Mouse (Mus musculus) frontal cortex, postnatal 14 days (tissue): ENCODE results near the gene Zfp747.
"Not testable (repeated sequence)": the region's sequence is repeated elsewhere in the genome, so short reads cannot be mapped to it uniquely, and the experiment has no call there.

ENCODE experiments used
- DNase-seq, 2 experiments: peaks; one replicate each; pipeline ENCODE4 v3.0.0; 2022; ENCODE audit warnings: low spot score in 2 of 2

Zfp747 gene

DNA sequence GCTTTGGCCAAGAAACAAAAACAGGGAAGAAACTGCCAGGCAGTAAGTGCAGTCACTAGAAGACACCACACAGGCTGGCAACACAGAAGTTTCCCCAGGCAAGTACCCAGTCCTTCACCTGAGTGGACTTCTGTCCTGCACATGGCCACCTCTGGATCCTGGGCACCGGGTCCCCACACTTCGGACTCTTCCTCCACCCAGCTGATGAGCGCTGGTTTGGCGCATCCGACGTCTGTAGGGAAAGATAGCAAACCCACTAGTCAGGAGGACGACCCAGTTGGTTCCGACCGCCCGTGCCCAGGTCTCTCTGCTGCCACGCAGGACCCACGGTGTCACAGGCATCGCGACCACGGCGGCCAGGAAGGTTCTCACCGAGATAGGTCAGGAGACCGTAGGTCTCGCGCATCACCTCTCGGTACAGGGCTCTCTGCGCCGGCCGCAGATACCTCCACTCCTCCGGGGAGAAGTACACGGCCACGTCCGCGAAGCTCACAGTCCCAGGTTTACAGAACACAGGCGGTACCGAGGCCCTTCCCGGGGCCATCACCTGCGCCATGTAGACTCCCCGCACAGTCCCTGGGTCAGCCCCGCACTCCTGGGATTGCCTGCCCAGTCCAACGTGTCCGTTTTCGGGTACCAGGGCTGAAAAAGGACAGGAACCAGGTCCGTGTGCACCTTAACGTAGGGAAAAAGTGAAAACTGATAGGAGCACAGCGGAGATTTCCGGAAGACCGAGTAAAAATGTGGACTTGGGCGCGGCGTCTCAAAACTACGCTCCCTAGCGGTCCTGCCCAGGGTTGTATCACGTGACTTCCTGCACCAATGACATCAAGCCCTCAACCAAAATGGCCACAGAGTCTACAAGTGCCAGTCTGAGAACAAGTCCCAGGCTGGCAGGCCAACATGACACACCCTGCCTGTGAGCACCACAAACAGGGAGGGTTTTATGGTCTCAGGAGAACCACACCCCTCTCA is at the start of gene Zfp747:
Gene Zfp747 (minus strand): TSS at position 780 of the 975 bp plus-strand sequence.
- peak; percentile 78 to 85 for DNase-seq

DNA sequence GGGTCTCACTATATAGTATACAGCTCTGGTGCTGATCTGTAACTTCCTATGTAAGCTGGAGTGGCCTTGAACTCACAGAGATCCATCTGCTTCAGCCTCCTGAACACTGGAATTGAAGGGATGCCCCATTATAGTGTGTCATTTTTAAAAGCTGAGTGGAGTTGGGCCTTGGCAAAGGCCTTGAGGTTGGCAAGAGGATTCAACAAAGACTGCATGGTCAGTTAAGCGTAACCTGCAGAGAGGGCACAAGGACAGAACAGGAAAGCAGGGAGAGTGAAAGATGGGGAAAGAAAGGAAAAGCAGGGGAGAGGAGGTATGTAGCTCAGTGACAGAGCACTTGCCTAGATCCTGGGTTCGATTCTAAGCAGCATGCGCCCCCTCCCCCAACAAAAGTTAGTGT is 49.4 kb upstream of the Zfp747 start:
- no peak for DNase-seq

DNA sequence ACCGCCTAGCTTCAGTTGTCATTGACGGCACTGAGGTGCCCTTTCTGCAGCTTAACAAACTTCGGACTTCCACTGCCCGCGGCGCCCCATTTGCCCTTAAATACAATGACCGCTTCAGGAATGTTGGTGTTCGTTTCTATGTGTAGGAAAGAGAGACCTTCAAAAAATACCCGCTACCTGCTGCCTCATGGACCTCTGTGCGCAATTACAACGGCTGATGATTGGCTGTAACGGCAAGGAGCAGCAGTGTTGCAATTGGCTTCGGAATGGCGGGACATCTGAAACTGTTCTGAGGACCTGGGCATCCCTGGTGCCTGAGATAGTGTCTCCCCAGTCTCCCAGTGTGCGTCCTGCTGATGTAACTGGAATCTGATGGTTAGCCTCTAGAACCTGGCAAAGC is 46.4 kb upstream of the Zfp747 start:
- peak in 1 of 2 experiments; percentile 28 for DNase-seq

DNA sequence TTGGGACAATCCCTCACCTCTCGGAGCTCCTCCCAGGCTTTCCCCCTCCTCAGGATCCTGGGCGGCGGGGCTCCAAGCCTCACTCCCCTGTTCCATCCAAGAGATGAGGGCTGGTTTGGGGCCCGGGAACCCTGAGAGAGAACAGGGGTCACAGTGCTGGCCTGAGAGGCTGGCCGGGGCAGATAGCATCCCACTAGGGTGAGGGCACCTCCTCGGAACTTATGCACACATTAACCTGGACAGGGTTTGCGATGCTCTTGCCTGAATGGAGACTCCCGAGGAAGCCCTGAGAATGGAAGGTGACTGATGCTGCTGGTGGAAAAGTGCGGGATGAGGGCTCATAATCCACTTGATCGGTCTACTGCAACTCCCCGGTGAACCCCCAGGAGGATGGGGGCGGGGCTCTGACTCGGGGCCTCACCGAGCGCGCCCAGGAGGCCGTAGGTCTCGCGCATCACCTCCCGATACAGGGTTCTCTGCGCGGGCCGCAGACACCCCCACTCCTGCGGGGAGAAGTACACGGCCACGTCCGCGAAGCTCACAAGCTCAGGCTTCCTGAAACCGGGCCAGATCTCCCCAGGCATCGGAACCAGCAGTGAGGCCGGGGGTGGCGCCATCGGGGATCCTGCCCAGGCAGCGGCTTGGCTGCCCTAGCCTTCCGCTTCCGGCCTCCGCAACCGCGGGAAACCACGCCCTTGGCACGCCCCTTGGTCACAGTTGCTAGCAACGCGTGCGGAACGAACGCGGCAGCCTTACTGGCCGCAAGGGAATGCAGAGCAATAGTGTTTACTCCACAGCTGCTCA is 45.7 kb upstream of the Zfp747 start, which contains the start of gene Zfp688:
Gene Zfp688 (minus strand): TSS at position 681 of the 804 bp plus-strand sequence.
- DNase-seq = peak; percentile 77 to 86

DNA sequence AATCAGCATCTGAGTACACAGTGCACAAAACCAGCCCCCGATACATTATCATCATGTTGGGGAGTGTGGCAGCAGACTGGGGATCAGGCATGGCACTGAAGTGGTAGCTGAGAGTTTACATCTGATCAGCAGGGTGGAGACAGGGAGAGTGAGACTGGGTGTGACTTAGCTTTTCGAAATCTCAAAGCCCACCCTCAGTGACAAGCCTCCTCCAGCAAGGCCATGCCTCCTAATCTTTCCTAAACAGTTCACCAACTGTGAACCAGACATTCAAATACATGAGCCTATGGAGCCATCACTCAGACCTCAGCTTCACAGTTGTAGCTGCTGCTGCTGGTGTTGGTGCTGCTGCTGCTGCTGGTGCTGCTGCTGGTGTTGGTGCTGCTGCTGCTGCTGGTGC is 35.6 kb upstream of the Zfp747 start:
- DNase-seq = no peak

DNA sequence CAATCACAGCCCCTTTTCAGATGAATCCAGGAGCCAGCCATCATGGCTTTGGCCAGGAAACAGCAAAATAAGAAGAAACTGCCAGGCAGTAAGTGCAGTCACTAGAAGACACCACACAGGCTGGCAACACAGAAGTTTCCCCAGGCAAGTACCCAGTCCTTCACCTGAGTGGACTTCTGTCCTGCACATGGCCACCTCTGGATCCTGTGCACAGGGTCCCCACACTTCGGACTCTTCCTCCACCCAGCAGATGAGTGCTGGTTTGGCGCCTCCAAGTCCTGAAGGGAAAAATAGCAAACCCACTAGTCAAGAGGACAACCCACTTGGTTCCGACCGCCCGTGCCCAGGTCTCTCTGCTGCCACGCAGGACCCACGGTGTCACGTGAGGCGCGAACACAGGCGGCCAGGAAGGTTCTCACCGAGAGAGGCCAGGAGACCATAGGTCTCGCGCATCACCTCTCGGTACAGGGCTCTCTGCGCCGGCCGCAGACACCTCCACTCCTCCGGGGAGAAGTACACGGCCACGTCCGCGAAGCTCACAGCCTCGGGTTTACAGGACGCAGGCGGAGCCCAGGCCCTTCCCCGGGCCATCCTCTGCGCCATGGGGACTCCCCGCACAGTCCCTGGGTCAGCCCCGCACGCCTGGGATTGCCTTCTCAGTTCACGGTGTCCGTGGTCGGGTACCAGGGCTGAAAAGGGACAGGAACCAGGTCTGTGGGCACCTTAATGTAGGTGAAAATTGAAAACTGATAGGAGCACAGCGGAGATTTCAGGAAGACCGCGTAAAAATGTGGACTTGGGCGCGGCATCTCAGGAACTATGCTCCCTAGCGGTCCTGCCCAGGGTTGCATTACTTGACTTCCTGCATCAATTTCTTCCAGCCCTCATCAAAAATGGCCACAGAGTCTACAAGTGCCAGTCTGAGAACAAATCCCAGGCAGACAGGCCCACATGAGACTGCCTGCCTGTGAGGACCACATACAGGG is 30.4 kb upstream of the Zfp747 start, which contains the start of gene Zfp764:
Gene Zfp764 (minus strand): TSS at position 821 of the 986 bp plus-strand sequence.
- peak; percentile 69 to 75 for DNase-seq

DNA sequence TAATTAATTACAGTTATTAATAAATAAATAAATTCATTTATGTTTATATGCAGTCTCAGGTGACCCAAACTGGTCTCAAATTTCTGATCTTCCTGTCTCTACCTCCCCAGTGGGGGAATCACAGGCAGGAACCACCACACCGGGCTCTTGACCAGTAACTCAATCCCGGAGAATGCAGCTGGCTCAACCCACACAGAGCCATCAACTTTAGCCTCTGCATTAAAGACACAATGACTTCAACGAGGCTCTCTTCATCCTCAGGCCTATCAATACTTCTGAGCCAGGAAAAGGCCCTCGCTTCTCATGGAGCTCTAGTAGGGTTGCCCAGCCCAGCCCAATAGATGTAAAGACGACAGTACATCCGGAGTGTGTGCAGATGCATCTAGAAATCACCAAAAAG is 28.3 kb upstream of the Zfp747 start:
- DNase-seq = not testable (repeated sequence)

DNA sequence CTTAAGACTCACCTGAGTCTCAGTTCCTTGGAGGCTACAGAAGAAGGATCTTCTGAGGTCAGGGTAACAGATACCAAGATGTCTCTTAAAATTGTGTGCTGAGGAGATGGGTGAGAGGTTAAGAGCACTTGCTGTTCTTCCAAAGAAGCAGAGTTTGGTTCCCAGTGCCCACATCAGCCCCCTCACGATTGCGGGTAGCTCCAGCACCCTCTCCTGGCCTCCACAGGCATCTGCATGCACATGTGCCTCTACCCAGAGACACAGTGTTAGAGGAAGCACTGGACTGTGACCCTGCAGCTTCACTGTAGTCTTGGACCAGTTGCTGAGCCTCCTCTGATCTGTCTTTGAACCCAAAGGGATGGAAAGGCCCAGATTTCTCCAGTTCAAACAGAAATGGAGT is 27.1 kb upstream of the Zfp747 start:
- no peak for DNase-seq

DNA sequence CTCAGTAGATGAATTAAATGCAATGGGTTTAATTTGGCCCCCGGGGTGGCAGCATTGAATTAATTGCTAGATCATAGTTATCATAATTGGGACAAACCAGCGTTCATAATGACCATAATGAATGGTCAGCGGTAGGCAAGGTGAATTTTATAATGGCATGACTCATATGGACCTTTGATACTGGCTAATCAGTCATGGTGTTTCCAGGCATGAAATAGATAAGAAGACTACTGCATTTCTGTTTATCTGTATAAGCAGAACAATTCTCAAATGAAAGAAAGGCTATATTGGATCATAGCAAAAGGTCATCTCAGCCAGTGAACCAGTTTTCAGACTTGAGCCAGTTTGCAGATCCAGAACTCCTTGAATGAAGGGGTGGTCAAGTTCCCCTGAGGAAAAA is 24.5 kb upstream of the Zfp747 start:
- no peak for DNase-seq

DNA sequence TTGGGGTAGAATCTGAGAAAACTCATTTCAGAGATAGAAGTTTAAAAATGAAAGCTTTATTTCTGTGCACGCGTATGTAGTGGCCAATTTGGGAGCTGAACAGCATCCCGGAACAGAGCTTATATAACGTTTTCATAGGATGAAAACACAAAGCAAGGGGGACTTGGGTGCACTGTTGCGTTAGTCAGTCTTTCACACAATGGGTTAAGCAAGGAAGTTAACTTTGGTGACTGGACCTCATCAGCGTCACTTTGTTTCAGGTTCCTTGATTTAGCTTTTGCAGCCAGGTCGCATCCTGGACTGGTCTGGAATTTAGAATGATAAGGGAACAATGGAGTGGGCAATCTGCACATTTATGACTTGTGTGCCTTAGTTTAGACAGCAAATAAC is 18.1 kb upstream of the Zfp747 start:
- DNase-seq = no peak

DNA sequence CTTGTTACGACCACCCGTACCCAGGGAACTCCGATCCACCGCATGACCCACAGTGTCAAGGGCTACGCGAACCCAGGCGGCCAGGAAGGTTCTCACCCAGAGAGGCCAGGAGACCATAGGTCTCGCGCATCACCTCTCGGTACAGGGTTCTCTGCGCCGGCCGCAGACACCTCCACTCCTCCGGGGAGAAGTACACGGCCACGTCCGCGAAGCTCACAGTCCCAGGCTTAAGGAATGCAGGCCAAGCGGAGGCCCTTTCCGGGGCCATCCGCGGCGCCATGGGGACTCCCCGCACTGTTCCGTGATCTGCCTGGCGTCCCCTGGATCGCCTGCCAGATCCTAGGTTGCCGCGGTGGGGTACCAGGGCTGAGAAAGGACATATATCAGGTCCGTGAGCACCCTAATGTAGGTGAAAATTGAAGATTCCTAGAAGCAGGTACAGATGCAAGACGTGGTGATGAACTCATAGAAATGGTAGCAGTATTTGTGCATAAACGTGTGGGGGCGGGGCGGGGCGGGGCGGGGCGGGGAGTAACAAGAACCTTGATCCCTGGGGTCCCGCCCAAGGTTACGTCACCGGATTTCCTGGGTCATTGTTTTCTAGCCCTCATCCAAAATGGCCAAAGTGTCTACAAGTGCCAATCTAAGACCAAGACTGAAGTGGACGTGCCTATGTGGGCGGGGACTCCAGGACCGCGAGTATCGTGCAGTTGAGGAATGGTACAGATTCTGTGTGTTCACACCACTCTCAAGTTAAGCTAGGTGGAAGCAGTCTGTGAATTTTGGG is 17.5 kb upstream of the Zfp747 start, which contains the start of gene E430018J23Rik:
Gene E430018J23Rik (minus strand): TSS at position 473 of the 787 bp plus-strand sequence.
- peak; percentile 89 to 93 for DNase-seq

DNA sequence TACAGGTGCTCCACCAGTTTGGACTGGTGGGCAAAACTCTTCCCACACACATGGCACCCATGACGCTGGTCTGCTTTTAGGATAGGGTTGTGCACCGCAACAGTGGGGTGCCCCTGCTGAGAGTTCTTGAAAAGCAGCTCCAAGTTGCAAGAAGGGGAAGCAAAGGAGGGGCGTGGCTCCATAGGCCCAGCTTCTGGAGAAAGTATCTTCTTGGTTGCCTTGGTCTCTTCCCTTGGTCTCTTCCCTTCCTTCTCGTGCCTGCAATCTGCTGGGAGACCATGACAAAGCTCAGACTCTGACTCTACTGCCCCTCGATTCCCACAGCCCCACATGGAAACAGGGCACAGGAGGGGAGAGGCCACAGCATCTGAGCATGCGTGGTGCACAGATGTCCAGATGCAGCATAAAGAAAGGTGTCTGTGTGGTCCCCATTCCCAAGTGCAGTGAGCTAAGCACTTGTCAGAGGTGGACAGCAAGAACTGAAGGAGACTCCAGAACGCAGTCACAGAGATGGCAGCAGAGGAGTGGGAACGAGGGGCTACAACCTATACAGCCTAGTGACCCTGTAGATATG is 16.5 kb upstream of the Zfp747 start:
- no peak for DNase-seq

DNA sequence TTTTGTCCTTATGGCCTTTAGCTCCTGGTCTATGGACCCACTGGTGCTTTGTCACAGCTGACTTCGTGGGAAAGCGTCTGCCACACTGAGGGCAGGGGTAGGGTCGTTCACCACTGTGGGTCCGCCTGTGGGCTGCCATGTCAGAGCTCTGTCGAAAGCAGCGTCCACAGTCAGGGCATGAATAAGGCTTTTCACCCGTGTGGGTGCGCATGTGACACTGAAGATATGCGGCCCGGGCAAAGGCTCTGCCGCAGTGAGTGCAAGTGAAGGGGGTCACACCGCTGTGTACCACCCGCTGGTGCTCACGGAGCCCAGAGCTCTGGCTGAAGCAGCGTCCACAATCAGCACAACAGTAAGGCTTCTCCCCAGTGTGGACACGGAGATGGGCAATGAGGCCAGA is 15.7 kb upstream of the Zfp747 start:
- DNase-seq = no peak

DNA sequence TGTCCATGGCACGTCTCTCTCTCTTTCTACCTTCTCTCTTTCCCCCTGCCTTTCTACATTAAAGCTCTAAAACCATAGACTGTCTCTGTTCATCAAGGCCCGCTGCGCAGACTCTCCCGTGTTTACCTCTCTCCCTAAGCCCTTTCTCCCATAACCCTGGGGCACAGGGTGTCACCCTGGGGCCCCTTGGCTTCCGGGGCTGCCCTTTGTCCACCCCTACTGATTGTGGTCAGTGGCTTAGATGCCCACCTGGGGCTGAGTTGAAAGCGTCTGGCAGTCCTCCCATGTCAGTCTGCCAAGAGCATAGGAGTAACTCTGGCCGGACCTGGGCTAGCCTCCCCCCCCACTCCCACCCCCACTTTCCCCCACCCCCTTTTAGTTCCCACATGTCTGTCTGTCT is 14.5 kb upstream of the Zfp747 start:
- DNase-seq = no peak

DNA sequence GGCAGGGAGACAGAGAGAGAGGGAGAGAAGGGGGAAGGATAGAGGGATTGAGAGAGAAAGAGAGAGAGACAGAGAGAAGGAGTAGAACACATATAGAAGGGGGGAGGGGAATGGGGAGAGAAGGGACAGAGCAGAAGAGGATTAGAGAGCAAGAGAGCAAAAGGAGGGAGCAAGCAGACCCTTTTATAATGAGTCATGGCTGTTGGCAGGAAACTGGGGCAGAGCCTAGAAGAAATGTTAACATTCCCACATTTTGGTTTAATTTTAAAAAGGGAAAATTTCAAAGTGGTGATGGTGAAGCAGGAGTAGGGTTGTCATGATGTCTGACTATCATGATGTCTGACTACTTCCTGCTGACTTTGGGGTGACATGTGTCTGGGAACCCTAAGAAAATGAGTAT is 12.4 kb upstream of the Zfp747 start:
- not testable (repeated sequence) for DNase-seq

DNA sequence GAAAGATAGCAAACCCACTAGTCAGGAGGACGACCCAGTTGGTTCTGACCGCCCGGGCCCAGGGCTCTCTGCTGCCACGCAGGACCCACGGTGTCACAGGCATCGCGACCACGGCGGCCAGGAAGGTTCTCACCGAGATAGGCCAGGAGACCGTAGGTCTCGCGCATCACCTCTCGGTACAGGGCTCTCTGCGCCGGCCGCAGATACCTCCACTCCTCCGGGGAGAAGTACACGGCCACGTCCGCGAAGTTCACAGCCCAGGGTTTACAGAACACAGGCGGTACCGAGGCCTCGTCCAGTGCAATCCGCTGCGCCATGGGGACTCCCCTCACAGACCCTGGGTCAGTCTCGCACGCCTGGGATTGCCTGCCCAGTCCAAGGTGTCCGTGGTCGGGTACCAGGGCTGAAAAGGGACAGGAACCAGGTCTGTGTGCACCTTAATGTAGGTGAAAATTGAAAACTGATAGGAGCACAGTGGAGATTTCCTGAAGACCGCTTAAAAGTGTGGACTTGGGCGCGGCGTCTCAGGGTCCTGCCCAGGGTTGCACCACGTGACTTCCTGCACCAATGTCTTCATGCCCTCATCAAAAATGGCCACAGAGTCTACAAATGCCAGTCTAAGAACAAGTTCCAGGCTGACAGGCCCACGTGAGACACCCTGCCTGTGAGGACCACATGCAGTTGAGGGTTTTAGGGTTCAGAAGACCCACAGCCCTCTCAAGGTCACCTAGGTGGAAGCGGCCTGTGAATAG is 11.0 kb upstream of the Zfp747 start, which contains the start of gene 9130019O22Rik:
Gene 9130019O22Rik (minus strand): TSS at position 526 of the 752 bp plus-strand sequence.
- peak; percentile 67 to 77 for DNase-seq

DNA sequence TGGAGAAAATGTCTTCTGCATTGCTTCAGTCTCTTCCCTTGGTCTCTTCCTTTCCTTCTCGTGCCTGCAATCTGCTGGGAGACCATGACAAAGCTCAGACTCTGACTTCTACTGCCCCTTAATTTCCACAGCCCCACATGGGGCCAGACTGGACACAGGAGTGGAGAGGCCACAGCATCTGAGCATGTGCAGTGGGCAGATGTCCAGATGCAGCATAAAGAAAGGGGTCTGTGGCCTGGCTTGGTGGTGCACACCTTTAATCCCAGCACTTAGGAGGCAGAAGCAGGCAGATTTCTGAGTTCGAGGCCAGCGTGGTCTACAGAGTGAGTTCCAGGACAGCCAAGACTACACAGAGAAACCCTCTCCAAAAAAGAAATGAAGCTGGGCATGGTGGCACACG is 9.7 kb upstream of the Zfp747 start:
- DNase-seq = not testable (repeated sequence)

DNA sequence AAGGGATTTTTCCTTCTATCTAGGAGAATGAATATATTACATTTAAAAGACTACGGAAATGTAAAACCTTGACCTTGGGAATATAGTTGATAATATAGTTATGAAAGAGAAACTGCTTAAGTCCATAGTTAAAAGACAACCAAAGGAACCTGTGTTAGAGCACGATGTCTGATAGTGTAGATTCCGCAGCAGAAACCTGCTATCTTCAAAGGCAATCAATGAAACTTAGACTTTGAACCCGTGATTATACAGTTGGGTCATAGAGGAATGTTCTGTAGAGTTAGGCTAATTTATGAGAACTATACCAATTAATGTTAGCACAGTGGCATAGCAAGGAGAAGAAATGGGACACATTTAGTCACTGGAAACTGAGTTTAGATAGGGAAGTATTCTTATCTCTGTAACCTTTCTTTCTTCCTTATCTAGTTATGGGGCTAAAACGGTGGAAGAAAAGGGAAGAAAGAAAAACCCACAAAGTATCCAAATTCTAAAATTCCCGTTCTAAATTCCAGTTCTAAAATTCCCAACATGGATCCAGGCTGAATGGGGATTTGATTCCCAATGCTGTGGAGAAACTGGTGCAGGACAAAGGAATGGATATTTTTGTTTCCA is 2.6 kb upstream of the Zfp747 start:
- DNase-seq = no peak

DNA sequence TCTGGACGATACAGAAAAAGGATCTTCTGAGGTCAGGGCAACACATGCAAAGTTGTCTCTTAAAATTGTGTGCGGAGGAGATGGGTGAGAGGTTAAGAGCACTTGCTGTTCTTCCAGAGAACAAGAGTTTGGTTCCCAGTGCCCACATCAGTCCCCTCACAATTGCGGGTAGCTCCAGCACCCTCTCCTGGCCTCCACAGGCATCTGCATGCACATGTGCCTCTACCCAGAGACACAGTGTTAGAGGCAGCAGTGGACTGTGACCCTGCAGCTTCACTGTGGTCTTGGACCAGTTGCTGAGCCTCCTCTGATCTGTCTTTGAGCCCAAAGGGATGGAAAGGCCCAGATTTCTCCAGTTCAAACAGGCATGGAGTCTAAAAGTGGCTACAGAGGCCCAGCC is 4.0 kb downstream of the Zfp747 start:
- not testable (repeated sequence) for DNase-seq
